Mouse (Mus musculus) myocyte (in vitro differentiated cells): ENCODE measurements around the gene Pycr2.

ENCODE experiments used
- MYOD1 ChIP-seq, 3 experiments: IDR thresholded peaks; one replicate each; pipeline ENCODE4 v1.6.1; 2011; ENCODE audit warnings: control low read depth in 2 of 3, low read depth in 2 of 3, mild to moderate bottlenecking in 2 of 3, moderate library complexity in 1 of 3; ENCODE audit not compliant: insufficient read length in 2 of 3, control insufficient read depth in 1 of 3
- POLR2A ChIP-seq: IDR thresholded peaks from one replicate; pipeline ENCODE4 v1.6.1; 2011; ENCODE audit warnings: low read depth, mild to moderate bottlenecking, control low read depth, moderate library complexity; ENCODE audit not compliant: insufficient read length

DNA sequence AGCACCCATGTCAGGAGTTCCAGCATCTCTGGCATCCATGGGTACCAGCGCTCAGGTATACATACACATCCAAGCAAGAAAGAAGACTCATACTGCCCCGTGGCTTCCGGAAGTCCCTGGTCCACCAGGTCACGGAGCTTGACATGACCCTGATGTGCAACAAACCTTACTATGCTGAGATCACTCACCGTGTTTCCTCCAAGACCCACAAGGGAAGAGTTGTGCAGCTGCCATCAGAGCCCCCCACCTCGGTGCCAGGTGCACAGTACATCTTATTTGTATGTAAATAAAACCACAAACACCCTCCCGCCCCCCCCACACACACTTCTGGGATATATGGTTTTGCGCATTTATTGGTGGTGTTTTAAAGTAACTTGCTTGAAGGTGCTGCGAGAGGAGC lies 29.0 kb upstream of the Pycr2 start:
- TF ChIP-seq POLR2A = no peak
- no peak for TF ChIP-seq MYOD1 (IDR thresholded peaks at IDR 0.05; ENCODE audit: control insufficient read depth in 1 of 3, insufficient read length in 2 of 3, low read depth in 2 of 3)
